Mouse (Mus musculus) kidney, postnatal 36 days (tissue): ENCODE measurements at regions not wholly inside any gene's neighbourhood (a gene's known extent, or its start where the extent isn't known, plus 50 kb on each side); places are given as distances from the start of the nearest gene placed in this dataset.
A peak's percentile ranks its signal among the peaks of the same experiment; 100 is the strongest.

Source experiments
- DNase-seq, 2 experiments: peaks; one replicate each; pipeline ENCODE4 v3.0.0; 2021 to 2022; ENCODE audit warnings: mixed read lengths in 2 of 2

- DNase-seq, result no peak
Observed at GRCm38 (mm10) chr19:34421171-34421570, 53.8 kb downstream of the Ch25h start.

GRCm38 (mm10) chr19:34420293-34420792 lies 54.6 kb downstream of the Ch25h start:
- DNase-seq, result peak in 1 of 2 experiments; percentile 16

- no peak for DNase-seq
Observed at GRCm38 (mm10) chr19:34407176-34407575, 67.8 kb downstream of the Ch25h start.

- DNase-seq, result peak in 1 of 2 experiments; percentile 14
Observed at GRCm38 (mm10) chr19:34406710-34407109, 68.3 kb downstream of the Ch25h start.

- DNase-seq, result peak; percentile 4 to 35
Observed at GRCm38 (mm10) chr19:34396276-34396675, 78.7 kb downstream of the Ch25h start.

- DNase-seq, result peak in 1 of 2 experiments; percentile 3
Observed at GRCm38 (mm10) chr19:34389940-34390339, 85.0 kb downstream of the Ch25h start.

GRCm38 (mm10) chr19:34382551-34382950 lies 92.1 kb downstream of the Fas start:
- peak in 1 of 2 experiments; percentile 17 for DNase-seq
